Mouse (Mus musculus) brain, embryonic 14.5 days (tissue): ENCODE measurements at regions not wholly inside any gene's neighbourhood (a gene's known extent, or its start where the extent isn't known, plus 50 kb on each side); places are given as distances from the start of the nearest gene placed in this dataset.

Source experiments
- CTCF ChIP-seq: fragments of 200-500 bp; IDR thresholded peaks from 2 replicates; pipeline ENCODE4 v1.5.1; 2012; ENCODE audit warnings: inconsistent platforms, mild to moderate bottlenecking, moderate library complexity, borderline replicate concordance; ENCODE audit not compliant: insufficient read depth, insufficient read length; ENCODE audit errors: extremely low read depth
- POLR2A ChIP-seq: fragments of 200-500 bp; IDR thresholded peaks from 2 replicates; pipeline ENCODE4 v1.6.1; 2012; ENCODE audit warnings: mild to moderate bottlenecking, inconsistent platforms, borderline replicate concordance; ENCODE audit not compliant: poor library complexity, insufficient read depth, insufficient read length, severe bottlenecking; ENCODE audit errors: extremely low read depth

DNA sequence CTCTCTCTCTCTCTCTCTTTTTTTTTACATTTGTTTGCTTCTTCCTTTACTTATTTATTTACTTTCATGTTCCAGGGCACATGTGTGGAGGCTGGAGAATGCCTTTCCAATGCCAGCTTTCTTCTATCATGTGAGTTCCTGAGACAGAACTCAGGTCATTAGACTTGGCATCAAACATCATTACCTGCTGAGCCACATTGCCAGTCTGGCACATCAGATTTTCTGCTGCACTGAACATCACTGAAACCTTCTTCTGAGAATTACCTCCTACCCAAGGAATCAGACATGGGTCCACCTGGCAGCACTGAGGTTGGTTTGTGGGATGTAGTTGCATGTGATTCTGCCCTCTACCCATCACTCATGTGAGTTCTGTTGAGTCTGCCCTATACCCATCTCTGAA is 279.2 kb upstream of the Fam19a5 start:
- TF ChIP-seq POLR2A (no peak), CTCF (no peak)
